Mouse (Mus musculus) left cerebral cortex, adult 18-20 months (tissue): ENCODE measurements around the gene Zscan25. TPM values are rescaled to one million over a fixed set of nuclear protein-coding genes. Genes with fewer than 3 reads are reported as not detected.
"Not testable (repeated sequence)": the region's sequence is repeated elsewhere in the genome, so short reads cannot be mapped to it uniquely, and the experiment has no call there.

Source experiments
- DNase-seq, 2 experiments: peaks; one replicate each; pipeline ENCODE4 v3.0.0; 2021 to 2022; ENCODE audit warnings: low spot score in 2 of 2, mixed read lengths in 1 of 2
- long read RNA-seq, 2 experiments: library from polyadenylated mRNA; stranded (forward); transcript quantifications; one replicate each; pipeline ENCODE4 v2.0.0; 2021
- total RNA-seq, 2 experiments: library from RNA; stranded (reverse); gene quantifications; 2 replicates each; pipeline ENCODE4 v1.2.3; 2021

Zscan25 gene
- total RNA-seq: 10 to 100 TPM; 19.6 to 22.9 TPM
- long read RNA-seq, experiment 1, partial matches to known transcripts: 0 of 11 reads
- long read RNA-seq, experiment 1, other reads (novel, unspliced or antisense): 11 of 11 reads
- long read RNA-seq, experiment 2, partial matches to known transcripts: 0 of 4 reads
- long read RNA-seq, experiment 2, other reads (novel, unspliced or antisense): 4 of 4 reads

- peak; percentile 91 to 92 for DNase-seq
Measured at GRCm38 (mm10) chr5:145280371-145281143, at the start of gene Zscan25. Gene Zscan25, plus strand, starts transcription at chr5:145280500.

- DNase-seq: no peak
Measured at GRCm38 (mm10) chr5:145230641-145231040, 49.7 kb upstream of the Zscan25 start.

GRCm38 (mm10) chr5:145231367-145231871 lies 48.9 kb upstream of the Zscan25 start, which contains the start of gene Zfp655:
Gene Zfp655, plus strand, starts transcription at chr5:145231715.
- DNase-seq: peak; percentile 98 to 99

- DNase-seq: no peak
Measured at GRCm38 (mm10) chr5:145231893-145232411, 48.3 kb upstream of the Zscan25 start.

- peak; percentile 12 to 18 for DNase-seq
Measured at GRCm38 (mm10) chr5:145234636-145235035, 45.7 kb upstream of the Zscan25 start.

DNA sequence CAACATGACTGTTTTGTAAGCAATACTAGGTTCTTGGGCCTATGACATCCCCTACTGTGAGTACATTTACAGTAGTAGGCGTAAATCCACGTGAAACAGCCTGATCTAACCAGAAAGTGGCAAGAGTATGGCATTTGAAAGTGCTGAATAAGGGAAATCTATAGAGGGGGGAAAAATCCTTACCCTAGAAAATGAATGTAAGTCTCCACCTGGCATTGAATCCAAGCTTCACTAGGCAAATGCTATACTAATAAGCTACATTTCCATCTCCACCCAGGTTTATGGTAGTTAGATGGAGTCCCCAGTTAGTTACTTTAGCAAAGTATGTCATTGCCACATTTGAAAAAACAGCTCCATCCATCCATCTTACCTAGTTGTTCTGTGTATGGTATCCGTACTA lies 30.8 kb upstream of the Zscan25 start:
- DNase-seq: no peak

GRCm38 (mm10) chr5:145273568-145273967 lies 6.7 kb upstream of the Zscan25 start:
- DNase-seq: not testable (repeated sequence)

DNA sequence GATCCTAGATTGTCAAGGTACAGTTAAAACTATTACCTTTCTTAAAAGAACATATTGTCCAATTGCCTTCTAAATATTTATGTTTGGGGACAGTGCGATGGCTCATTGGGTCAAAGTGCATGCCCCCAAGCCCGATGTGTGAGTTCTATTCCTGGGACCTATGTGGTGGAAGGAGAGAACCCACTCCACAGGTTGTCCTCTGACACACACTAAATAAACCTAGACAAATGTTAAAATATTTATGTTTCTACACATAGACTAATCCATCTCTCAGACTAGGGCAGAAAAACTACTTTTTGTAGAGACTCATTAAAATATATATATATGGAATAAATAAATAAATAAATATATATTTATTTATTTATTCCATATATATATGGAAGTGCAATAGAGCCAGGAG lies 352 bp upstream of the Zscan25 start:
- no peak for DNase-seq

- no peak for DNase-seq
Measured at GRCm38 (mm10) chr5:145288382-145288781, 8.1 kb downstream of the Zscan25 start.

DNA sequence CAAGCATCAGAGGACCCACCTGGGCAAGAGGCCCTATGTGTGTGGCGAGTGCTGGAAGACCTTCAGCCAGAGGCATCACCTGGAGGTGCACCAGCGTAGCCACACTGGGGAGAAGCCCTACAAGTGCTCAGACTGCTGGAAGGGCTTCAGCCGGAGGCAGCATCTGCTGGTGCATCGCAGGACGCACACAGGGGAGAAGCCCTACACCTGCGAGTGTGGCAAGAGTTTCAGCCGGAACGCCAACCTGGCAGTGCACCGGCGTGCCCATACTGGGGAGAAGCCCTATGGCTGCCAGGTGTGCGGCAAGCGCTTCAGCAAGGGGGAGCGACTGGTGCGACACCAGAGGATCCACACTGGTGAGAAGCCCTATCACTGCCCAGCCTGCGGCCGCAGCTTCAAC lies 10.4 kb downstream of the Zscan25 start:
- DNase-seq: no peak

DNA sequence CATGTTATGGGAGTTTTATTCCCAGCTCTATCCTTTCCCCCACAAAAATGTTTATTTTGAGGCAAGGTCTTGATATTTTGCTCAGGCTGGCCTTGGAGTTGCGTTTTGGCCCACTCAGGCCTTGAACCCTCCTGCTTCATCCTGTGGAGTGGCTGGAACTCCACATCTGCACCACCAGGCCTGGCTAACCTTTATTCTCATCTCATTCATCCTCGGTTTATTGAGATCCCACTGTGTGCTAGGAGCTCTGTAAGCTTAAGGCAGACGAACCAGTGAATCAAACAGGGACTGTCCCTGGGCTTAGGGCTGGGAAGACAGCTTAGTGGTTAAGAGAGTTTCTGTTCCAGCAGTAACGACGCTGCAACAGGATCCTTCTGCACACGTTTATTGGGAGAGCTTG lies 12.1 kb downstream of the Zscan25 start:
- no peak for DNase-seq

- DNase-seq: no peak
Measured at GRCm38 (mm10) chr5:145300469-145300868, 20.2 kb downstream of the Zscan25 start.

GRCm38 (mm10) chr5:145301796-145302195 lies 21.5 kb downstream of the Zscan25 start:
- not testable (repeated sequence) for DNase-seq

GRCm38 (mm10) chr5:145302424-145302823 lies 22.1 kb downstream of the Zscan25 start:
- no peak for DNase-seq

DNA sequence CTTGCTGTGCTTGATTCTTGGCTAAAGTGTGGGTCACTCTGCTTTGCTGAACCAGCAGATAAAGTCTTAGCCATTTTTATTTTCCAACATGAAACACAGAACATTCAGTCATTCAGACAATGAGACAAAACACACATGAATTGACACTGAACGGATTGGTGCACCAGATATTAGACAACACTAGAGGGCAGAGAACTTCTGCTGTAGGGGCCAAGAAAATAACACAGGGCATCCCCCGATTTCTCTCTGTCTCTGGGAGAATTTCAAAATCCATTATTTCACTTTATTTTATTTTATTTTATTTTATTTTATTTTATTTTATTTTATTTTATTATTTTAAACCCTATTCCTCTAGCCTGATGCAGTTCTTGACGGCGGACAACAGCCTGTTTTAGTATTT lies 26.7 kb downstream of the Zscan25 start:
- DNase-seq: not testable (repeated sequence)

DNA sequence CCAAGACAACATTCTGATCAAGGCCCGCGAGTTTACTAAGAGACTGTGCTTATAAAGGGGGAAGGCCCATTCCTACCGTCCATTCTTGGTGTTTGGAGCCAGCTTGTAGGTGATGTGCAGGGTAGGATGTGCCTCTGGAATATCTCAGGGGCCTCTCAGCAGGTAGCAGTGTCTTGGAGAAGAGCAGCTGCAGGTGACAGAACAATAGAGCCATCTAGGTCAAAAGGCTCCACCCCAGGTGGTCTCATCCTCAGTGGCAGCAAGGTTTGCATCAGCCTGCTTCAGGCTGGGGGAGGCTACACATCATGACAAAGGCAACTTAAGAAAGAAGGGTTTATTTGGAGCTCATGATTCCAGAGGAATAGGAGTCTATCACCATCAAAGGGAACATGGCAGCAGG lies 27.5 kb downstream of the Zscan25 start:
- DNase-seq: not testable (repeated sequence)

DNA sequence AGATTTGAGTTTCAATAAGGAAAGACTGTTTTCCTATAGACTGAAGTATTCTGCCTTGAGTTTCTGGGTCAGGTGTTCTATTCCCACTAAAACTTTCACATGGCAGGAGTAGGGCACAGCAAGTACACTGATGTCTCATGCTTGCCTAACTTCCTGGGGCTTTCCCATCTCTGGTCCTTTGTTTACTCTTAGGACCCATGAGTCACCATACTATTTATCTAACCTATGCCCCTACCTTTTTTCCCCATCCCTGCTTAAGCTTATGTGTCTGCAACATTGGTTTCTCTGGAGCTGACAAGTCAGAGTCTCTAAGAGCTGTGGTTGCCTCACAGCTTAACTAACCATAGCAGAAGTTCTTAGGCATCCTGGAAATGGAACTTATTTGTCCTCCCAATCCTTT lies 33.5 kb downstream of the Zscan25 start:
- no peak for DNase-seq

DNA sequence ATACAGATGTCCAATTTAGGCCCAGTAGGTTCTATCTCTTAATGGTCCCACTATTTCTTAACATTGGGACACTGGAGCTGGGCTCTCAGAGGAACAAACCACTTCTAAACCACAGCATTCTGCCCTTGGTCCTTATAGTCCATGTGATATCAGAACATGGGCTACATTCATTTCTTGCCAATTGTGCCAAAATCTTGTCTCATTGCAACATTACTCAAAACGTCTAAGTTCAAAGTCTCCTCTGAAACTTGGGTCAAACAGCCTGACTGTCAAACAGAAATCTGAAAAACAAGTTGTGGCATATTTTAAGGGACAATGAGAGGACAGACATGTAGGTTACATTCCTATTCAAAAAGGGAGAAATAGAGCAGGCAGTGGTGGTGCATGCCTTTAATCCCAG lies 36.8 kb downstream of the Zscan25 start:
- DNase-seq: no peak

DNA sequence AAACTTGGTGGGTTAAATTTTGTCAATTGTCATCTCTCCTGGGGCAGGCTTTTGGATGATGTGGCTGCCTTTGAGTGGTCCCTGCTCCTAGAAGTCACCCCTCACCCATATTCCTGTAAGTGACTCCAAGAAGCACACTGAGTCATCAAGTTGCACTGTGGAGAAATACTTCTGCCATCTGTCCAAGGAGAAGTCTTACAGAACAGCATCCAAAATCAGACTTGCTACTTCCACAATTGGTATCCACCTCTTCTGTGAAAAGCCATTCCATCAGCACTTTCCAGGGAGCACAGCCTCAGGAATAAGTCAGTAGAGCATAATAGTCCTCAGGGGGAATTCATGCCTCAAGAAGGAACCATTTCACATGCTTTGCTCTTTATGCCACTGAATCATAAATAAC lies 58.5 kb downstream of the Zscan25 start:
- DNase-seq: peak; percentile 12 to 17
